Mouse (Mus musculus): Measurements from ENCODE around the gene Elovl7.

DNA sequence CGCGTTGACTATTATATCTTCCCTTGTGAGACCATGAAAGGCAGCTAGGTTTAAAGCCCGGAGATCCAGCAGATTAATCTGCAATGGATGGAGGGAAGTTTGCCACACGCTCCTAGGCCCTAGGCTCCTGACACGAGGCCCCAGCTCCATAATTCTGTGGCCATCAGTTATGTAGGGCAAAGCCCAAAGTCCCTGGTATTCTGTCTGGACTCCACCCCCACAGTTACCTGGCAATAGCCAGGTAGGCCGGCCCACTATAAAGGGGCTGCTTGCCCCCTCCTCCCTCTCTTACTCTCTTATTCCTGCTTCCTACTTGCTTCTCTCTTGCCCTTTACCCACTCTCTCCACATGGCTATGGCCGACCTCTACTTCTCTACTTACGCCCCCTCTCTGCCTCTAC is 104.8 kb downstream of the Elovl7 start:
- no peak for TF ChIP-seq CTCF (IDR thresholded peaks at IDR 0.05; ENCODE audit: borderline replicate concordance, control insufficient read depth, extremely low read depth, insufficient read depth, low read length, poor library complexity)
- no peak for TF ChIP-seq POLR2A (IDR thresholded peaks at IDR 0.05; ENCODE audit: control insufficient read depth, extremely low read depth, insufficient read depth, low read length, poor library complexity)
